Mouse (Mus musculus): Measurements from ENCODE around the gene Pkn1. TPM values are rescaled to one million over a fixed set of nuclear protein-coding genes. Genes with fewer than 3 reads are reported as not detected.

The Pkn1 gene
- polyA plus RNA-seq (2017; shearing (Covaris generic)): 242 TPM

DNA sequence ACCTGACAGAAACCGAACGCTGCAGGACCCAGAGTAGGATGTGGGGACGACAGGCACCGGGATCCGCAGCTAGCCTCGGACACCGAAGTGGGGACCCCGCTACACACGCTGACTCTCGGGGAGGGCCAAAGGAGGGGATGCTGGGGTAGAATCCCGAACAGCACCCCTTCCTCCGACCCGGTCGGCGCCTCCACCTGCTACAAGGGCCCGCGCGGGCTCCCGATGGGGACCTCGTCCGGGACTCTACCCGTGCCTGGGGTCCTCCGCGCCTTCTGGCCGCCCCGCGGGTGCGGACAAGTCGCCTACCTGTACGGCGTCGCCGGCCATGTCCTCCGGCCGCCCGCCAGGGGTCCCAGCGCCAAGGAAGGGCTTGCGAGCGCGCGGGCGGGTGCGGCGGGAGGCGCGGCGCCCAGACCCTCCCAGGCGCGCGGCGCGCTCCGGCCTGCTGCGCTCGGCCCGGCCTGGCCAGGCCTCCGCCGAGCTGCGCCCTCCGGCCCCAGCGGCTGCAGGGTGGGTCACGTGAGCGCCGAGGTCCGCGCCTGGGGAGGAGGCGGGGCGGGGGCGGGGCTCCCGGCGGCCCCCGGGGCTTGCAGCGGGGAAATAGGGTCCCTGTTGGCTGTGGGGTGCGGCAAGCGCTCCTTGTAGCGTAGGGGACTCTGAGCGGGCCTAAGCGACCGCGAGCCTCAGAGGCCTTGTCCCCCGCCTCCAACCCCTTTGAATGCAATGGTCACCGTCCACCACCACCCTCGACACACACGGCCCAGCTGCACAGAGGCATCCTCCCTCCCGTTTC is at the start of gene Pkn1:
TSS of gene Pkn1 (minus strand) at position 519 of the 793 bp plus-strand sequence.

GRCm38 (mm10) chr8:83740976-83741741 is 42.2 kb upstream of the Pkn1 start, which contains the start of gene Adgre5:
Gene Adgre5 (minus strand): TSS chr8:83741326.

DNA sequence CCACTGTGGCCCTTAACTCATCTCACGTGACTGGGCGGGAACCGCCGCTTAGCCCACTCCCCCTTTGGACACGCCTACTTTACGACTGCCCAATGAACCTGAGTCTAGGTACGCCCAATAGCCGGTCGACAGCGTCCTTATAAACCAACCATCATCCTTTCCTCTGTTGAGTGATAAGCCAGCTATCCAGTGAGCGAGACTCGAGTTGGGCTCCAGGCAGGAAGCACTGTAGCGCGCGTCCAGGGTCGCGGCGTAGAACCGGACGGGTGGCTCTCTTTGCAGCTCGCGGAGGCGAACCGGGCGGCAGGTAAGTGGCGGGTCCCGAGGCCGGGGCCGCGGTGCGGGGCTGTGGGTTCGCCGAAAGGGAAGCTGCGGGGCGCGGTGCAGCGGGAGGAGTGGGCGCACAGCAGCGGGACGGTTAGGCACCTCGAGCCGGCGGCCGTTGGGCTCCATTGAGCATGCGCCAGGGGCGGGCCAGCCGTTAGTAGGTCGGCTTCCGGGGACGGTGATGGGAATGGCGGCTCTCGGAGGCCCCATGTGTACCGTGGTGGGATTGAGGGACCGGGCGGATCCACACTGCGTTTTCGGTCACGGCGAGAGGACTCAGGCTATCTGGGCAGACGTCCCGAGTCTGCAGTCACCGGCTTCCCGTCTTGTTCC is 16.2 kb upstream of the Pkn1 start, which contains the start of gene Ddx39:
TSS of gene Ddx39 (plus strand) at position 147 of the 660 bp plus-strand sequence.

DNA sequence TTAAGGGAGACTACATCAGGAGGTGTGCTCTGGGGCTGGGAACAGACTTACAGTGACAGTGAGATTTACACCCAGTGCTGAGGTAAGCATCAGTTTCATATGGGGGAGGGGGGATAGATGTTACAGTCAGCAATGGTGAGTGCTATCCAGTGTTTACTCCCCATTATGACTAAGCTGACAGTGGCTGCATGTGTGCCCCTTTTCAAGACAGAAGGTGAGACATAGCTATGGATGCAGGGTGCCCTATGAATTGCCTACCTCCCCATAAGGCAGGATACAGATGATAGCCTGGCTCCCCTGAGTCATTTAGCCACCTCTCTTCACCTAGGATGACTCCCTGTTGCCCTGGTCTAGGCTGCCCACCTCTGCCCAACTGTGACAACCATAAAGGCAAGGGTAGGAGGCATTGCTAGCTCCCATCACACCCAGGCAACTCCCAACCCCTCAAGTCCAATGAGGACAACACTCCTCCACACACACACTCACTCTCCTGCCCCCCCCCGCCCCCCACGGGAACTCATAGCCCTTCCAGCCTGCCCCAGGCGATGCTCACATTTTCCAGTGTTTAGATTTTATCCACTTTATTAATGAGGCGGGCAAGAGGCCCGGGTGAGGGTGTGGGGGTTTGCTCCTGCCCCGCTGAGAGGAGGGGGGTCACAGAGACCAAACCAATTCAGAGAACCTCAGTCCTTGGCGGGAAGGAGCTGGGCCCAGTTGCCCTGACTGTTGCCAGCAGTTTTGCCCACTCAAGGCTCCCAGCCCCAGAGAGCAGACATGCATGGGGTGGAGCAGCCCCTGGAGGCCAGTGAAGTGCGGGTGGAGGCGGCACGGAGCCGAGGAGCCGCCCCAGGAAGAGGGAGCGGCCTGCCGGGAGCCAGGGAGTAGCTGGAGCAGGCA is 32.8 kb downstream of the Pkn1 start, which contains the start of gene Ptger1:
TSS of gene Ptger1 (plus strand) at position 710 of the 897 bp plus-strand sequence.

DNA sequence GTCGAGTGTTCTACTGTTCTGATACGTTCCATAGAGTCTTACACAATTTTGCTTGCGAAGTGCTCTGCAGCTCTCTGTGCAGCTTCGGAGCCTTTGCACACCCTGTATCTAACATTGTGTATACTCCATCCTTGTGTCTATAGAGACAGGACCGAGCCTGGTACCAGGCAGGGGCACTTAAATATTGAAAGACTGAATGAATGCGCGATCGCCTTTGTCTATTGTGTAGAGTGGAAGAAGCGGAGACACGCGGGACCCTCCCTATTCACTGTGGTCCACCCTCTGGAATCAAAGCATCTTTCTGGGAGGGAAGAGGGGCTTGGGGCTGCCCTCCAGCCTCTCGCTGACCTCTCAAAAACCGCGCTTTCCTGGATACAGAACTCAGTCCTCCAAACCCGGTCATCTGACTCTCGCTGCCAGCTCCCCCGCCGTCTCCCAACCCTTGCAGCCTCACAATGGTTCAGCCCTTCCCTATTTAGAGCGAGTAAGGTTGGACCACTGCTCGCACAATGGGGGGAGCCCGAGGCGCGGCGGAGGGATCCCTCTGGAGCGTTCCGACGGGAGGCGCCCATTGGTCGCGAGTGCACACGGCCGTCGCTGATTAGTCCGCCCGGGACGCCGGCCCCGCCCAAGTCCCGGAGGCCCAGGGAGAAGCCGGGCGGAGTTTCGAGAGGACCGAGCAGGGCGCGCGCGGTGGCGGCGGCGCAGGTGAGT is 46.8 kb downstream of the Pkn1 start, which contains the start of gene Gipc1:
TSS of gene Gipc1 (plus strand) at position 648 of the 714 bp plus-strand sequence.

Other genes with a start within 250 kb of the Pkn1 start
- 27.8 TPM for gene Scoc, start 240.8 kb downstream of the Pkn1 start, polyA plus RNA-seq (2017; shearing (Covaris generic))
- 0.32 TPM for gene Olfr370, start 163.4 kb downstream of the Pkn1 start, polyA plus RNA-seq (2017; shearing (Covaris generic))
- 86.6 TPM for gene Ndufb7, start 132.5 kb downstream of the Pkn1 start, polyA plus RNA-seq (2017; shearing (Covaris generic))
- gene Tecr, start 91.2 kb downstream of the Pkn1 start, polyA plus RNA-seq (2017; shearing (Covaris generic)): 271 TPM
- 328 TPM for gene Dnajb1, start 91.0 kb downstream of the Pkn1 start, polyA plus RNA-seq (2017; shearing (Covaris generic))
- 21.8 TPM for gene Gipc1, start 46.5 kb downstream of the Pkn1 start, polyA plus RNA-seq (2017; shearing (Covaris generic))
- gene Ptger1, start 32.5 kb downstream of the Pkn1 start, polyA plus RNA-seq (2017; shearing (Covaris generic)): 3.2 TPM
- 158 TPM for gene Ddx39, start 16.0 kb upstream of the Pkn1 start, polyA plus RNA-seq (2017; shearing (Covaris generic))
- 485 TPM for gene Adgre5, start 42.1 kb upstream of the Pkn1 start, polyA plus RNA-seq (2017; shearing (Covaris generic))
- 10.1 TPM for gene Adgrl1, start 200.9 kb upstream of the Pkn1 start, polyA plus RNA-seq (2017; shearing (Covaris generic))

Measured in naive thymus-derived CD4-positive, alpha-beta T cell, adult 5 months (primary cell).